Mouse (Mus musculus): ENCODE measurements at regions not wholly inside any gene's neighbourhood (a gene's known extent, or its start where the extent isn't known, plus 50 kb on each side); places are given as distances from the start of the nearest gene placed in this dataset.

DNA sequence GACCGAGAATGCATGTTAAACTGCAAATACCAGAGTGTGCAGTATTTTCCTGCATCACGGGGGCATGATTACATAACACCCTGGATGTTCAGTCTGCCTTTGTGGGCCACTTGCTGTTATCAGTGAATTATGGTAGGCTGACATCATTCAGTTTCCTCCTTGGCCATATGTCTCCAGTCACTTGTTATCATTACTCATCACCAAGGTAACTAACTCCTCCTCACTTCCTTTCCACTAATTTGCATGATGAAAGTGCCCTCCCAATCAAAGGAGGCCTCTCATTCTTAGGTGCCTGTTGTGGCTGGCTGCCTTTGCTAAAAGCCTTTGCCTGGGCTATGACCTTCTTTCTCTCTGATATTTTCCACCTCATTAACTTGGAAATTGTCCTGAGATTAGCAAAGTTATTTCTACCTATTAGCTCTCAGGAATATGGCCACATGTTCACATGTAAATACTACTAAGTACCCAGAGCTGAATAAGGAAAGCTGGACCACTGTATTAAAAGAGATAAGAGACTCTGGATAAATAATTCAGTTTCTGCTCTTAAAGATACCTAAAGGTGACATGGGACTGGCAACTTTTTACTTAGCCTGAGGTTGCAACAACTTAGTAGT, 440.6 kb upstream of the Gm21961 start:
- no peak for TF ChIP-seq POLR2AphosphoS5 (IDR thresholded peaks at IDR 0.05; ENCODE audit: borderline replicate concordance, low read depth, low read length)
- no peak for TF ChIP-seq MEF2A (IDR thresholded peaks at IDR 0.05; ENCODE audit: extremely low read depth, insufficient replicate concordance, low read depth, low read length, poor library complexity, severe bottlenecking)
- TF ChIP-seq EP300 (IDR thresholded peaks at IDR 0.05; ENCODE audit: low read depth in 1 of 2, low read length in 2 of 2), result no peak
- no peak for TF ChIP-seq CTCF (IDR thresholded peaks at IDR 0.05 in 2 of 3, conservative IDR thresholded peaks at IDR 0.05 in 1 of 3; ENCODE audit: control insufficient read depth in 1 of 3, insufficient read depth in 1 of 3, low read depth in 2 of 3, low read length in 3 of 3, poor library complexity in 1 of 3, severe bottlenecking in 1 of 3)
- no peak for TF ChIP-seq MAZ (IDR thresholded peaks at IDR 0.05; ENCODE audit: low read depth, low read length)
- TF ChIP-seq TAL1 (IDR thresholded peaks at IDR 0.05; ENCODE audit: low read length), result no peak
- TF ChIP-seq NRF1 (IDR thresholded peaks at IDR 0.05; ENCODE audit: insufficient read depth, low read depth, low read length, poor library complexity, severe bottlenecking), result no peak
- TF ChIP-seq SIN3A (IDR thresholded peaks at IDR 0.05; ENCODE audit: low read length), result no peak
- TF ChIP-seq BHLHE40 (IDR thresholded peaks at IDR 0.05; ENCODE audit: borderline replicate concordance, low read depth, low read length), result no peak
- TF ChIP-seq POLR2AphosphoS2 (IDR thresholded peaks at IDR 0.05; ENCODE audit: low read length), result no peak
- no peak for TF ChIP-seq POLR2A (IDR thresholded peaks at IDR 0.05; ENCODE audit: control insufficient read depth in 1 of 2, insufficient read depth in 1 of 2, low read depth in 1 of 2, low read length in 2 of 2, poor library complexity in 1 of 2)
- TF ChIP-seq MYC (IDR thresholded peaks at IDR 0.05; ENCODE audit: low read depth, low read length), result no peak
- TF ChIP-seq HCFC1 (IDR thresholded peaks at IDR 0.05; ENCODE audit: low read depth, low read length), result no peak
- TF ChIP-seq NELFE (IDR thresholded peaks at IDR 0.05; ENCODE audit: low read depth, low read length), result no peak

All from MEL (cell line).